Mouse (Mus musculus) heart, embryonic 14.5 days (tissue): ENCODE results near the gene Gins2. TPM values are rescaled to one million over a fixed set of nuclear protein-coding genes. Genes with fewer than 3 reads are reported as not detected.

Experiments used
- ATAC-seq: fragments of 200-750 bp; cut with Nextera tagmentation; 2 replicates; pipeline ENCODE4 v1.8.0; 2017; ENCODE audit warnings: low read depth, moderate TSS enrichment; ENCODE audit not compliant: insufficient number of reproducible peaks, insufficient read depth, low FRiP score
- H3K27ac ChIP-seq, 2 experiments: fragments of 200-500 bp in 1 of 2; fragments of 300-500 bp in 1 of 2; sonication (generic) in 1 of 2; replicated peaks in 1 of 2; 2 replicates each; pipeline ENCODE4 v1.5.1; 2012 to 2014; ENCODE audit warnings: low read depth in 2 of 2, low read length in 2 of 2, control low read depth in 1 of 2, mild to moderate bottlenecking in 1 of 2, mixed read lengths in 1 of 2; ENCODE audit not compliant: control insufficient read depth in 1 of 2, insufficient read depth in 1 of 2
- H3K27me3 ChIP-seq: fragments of 300-500 bp; sonication (generic); 2 replicates; pipeline ENCODE4 v1.6.1; 2014; ENCODE audit warnings: mild to moderate bottlenecking, low read length, control low read depth; ENCODE audit not compliant: control insufficient read depth, insufficient read depth
- H3K36me3 ChIP-seq: fragments of 300-500 bp; sonication (generic); 2 replicates; pipeline ENCODE4 v1.6.1; 2014; ENCODE audit warnings: mild to moderate bottlenecking, control low read depth, low read length, mixed read lengths; ENCODE audit not compliant: control insufficient read depth, insufficient read depth
- H3K4me1 ChIP-seq, 2 experiments: fragments of 200-500 bp in 1 of 2; fragments of 300-500 bp in 1 of 2; sonication (generic) in 1 of 2; 2 replicates each; pipeline ENCODE4 v1.6.1; 2012 to 2014; ENCODE audit warnings: low read length in 2 of 2, control low read depth in 1 of 2, mixed read lengths in 1 of 2; ENCODE audit not compliant: control insufficient read depth in 2 of 2, insufficient read depth in 2 of 2
- H3K4me2 ChIP-seq: fragments of 300-500 bp; sonication (generic); 2 replicates; pipeline ENCODE4 v1.6.1; 2014; ENCODE audit warnings: mild to moderate bottlenecking, low read length
- H3K4me3 ChIP-seq, 2 experiments: fragments of 200-500 bp in 1 of 2; fragments of 300-500 bp in 1 of 2; sonication (generic) in 1 of 2; 2 replicates each; pipeline ENCODE4 v1.5.1; 2012 to 2014; ENCODE audit warnings: low read length in 2 of 2, mild to moderate bottlenecking in 2 of 2, control low read depth in 1 of 2, low read depth in 1 of 2, moderate library complexity in 1 of 2; ENCODE audit not compliant: control insufficient read depth in 1 of 2, insufficient read depth in 1 of 2
- H3K9ac ChIP-seq: fragments of 300-500 bp; sonication (generic); 2 replicates; pipeline ENCODE4 v1.6.1; 2014; ENCODE audit warnings: mild to moderate bottlenecking, low read length
- H3K9me3 ChIP-seq: fragments of 300-500 bp; sonication (generic); 2 replicates; pipeline ENCODE4 v1.6.1; 2016; ENCODE audit warnings: low read length, control low read depth; ENCODE audit not compliant: control insufficient read depth
- WGBS: fragments of 180-500 bp; shearing (Covaris S2); extraction: QIAGEN DNeasy Blood & Tissue Kit; methylation state at CpG from one replicate; pipeline ENCODE4 v1.1.7; 2014; 5-methylcytosine and 5-hydroxymethylcytosine counted together
- polyA plus RNA-seq: library from polyadenylated mRNA; unstranded; fragments of >200 nt; fragmentation: Nextera tagmentation; extraction: Ambion mirVana; gene quantifications from 2 replicates; pipeline ENCODE4 v1.2.1, GENCODE M21; 2014

Gins2 gene
- polyA plus RNA-seq, 1 experiment from 2014 or later: 51.1 TPM

- Histone ChIP-seq H3K4me1 (peaks cover 90 to 99% of the 10 kb centered on the region in 2 experiments), H3K9ac (peak overlapping the region; percentile 51; the same call in 1 of the 2 replicates), H3K27me3 (no peaks in the 10 kb centered on the region), H3K9me3 (no peaks in the 10 kb centered on the region), H3K27ac (peak overlapping the region; percentile 87 to 88), H3K4me3 (no peak overlapping the region), H3K4me2 (peak overlapping the region; percentile 51), H3K36me3 (peaks cover 24% of the 10 kb centered on the region)
- 68% methylated on average over 3 of the region's 3 CpGs for WGBS
- no peak for ATAC-seq
These were observed 37.5 kb downstream of the Gins2 start for GRCm38 (mm10) chr8:120551677-120551980.

- Histone ChIP-seq H3K4me1 (peaks cover 85 to 99% of the 10 kb centered on the region in 2 experiments), H3K9ac (peak overlapping the region; percentile 59)
These were observed 38.0 kb downstream of the Gins2 start for GRCm38 (mm10) chr8:120550937-120551676.

GRCm38 (mm10) chr8:120550430-120550829, 38.7 kb downstream of the Gins2 start:
- Histone ChIP-seq H3K4me1 (peaks cover 82 to 99% of the 10 kb centered on the region in 2 experiments), H3K4me3 (no peak overlapping the region), H3K9me3 (no peaks in the 10 kb centered on the region), H3K4me2 (peak overlapping the region; percentile 51), H3K27me3 (no peaks in the 10 kb centered on the region), H3K27ac (peak overlapping the region; percentile 74 to 88), H3K36me3 (peaks cover 24% of the 10 kb centered on the region), H3K9ac (peak overlapping the region; percentile 59)
- no peak for ATAC-seq
- WGBS: 20% methylated on average over 12 of the region's 12 CpGs

More at GRCm38 (mm10) chr8:120550937-120551676, 38.0 kb downstream of the Gins2 start:
- H3K36me3 ChIP-seq: peaks cover 24% of the 10 kb centered on the region
- no peaks in the 10 kb centered on the region for H3K27me3 ChIP-seq
- H3K4me3 ChIP-seq: no peak overlapping the region
- 41% methylated on average over 11 of the region's 11 CpGs for WGBS
- peak overlapping the region; percentile 51 for H3K4me2 ChIP-seq
- H3K9me3 ChIP-seq: no peaks in the 10 kb centered on the region
- ATAC-seq: peak; percentile 44
- H3K27ac ChIP-seq: peak overlapping the region; percentile 87 to 88

- H3K36me3 ChIP-seq: peaks cover 23% of the 10 kb centered on the region
- H3K9me3 ChIP-seq: no peaks in the 10 kb centered on the region
- peak overlapping the region; percentile 47 to 88 for H3K27ac ChIP-seq
- no peaks in the 10 kb centered on the region for H3K27me3 ChIP-seq
- H3K4me2 ChIP-seq: peak overlapping the region; percentile 51
- peak overlapping the region; percentile 59 for H3K9ac ChIP-seq
- peaks cover 77 to 94% of the 10 kb centered on the region in 2 experiments for H3K4me1 ChIP-seq
- no peak overlapping the region for H3K4me3 ChIP-seq
- WGBS: 40% methylated on average over 11 of the region's 11 CpGs
- ATAC-seq: no peak
These were observed 39.2 kb downstream of the Gins2 start for GRCm38 (mm10) chr8:120549922-120550321.

GRCm38 (mm10) chr8:120549321-120549921, 39.7 kb downstream of the Gins2 start:
- ATAC-seq: no peak
- Histone ChIP-seq H3K9me3 (no peaks in the 10 kb centered on the region), H3K9ac (peak overlapping the region; percentile 59; the same call in 1 of the 2 replicates), H3K27me3 (no peaks in the 10 kb centered on the region), H3K4me3 (no peak overlapping the region), H3K36me3 (peaks cover 18% of the 10 kb centered on the region), H3K27ac (peak overlapping the region; percentile 41 to 88), H3K4me2 (peak overlapping the region; percentile 51), H3K4me1 (peaks cover 72 to 92% of the 10 kb centered on the region in 2 experiments)
- 23% methylated on average over 25 of the region's 25 CpGs for WGBS

- no peak overlapping the region for H3K4me3 ChIP-seq
- 32% methylated on average over 16 of the region's 16 CpGs for WGBS
- no peaks in the 10 kb centered on the region for H3K27me3 ChIP-seq
- peaks cover 69 to 91% of the 10 kb centered on the region in 2 experiments for H3K4me1 ChIP-seq
- ATAC-seq: no peak
- peak overlapping the region; percentile 34 to 88 for H3K27ac ChIP-seq
- peaks cover 9% of the 10 kb centered on the region for H3K36me3 ChIP-seq
- peak overlapping the region; percentile 38 for H3K4me2 ChIP-seq
- H3K9me3 ChIP-seq: no peaks in the 10 kb centered on the region
- H3K9ac ChIP-seq: peak overlapping the region; percentile 52
These were observed 40.8 kb downstream of the Gins2 start for GRCm38 (mm10) chr8:120548313-120548761.

GRCm38 (mm10) chr8:120547562-120547961, 41.5 kb downstream of the Gins2 start:
- H3K9me3 ChIP-seq: no peaks in the 10 kb centered on the region
- ATAC-seq: no peak
- peaks cover 71 to 92% of the 10 kb centered on the region in 2 experiments for H3K4me1 ChIP-seq
- H3K4me2 ChIP-seq: no peak overlapping the region
- H3K36me3 ChIP-seq: 0 out of 2 replicates have a peak, but pooled peaks cover 1% of the 10 kb centered on the region
- H3K9ac ChIP-seq: peak overlapping the region; percentile 52
- peak overlapping the region in 1 of 2 experiments; percentile 88; a peak in 1 of 4 replicates for H3K27ac ChIP-seq
- no peak overlapping the region for H3K4me3 ChIP-seq
- WGBS: 61% methylated on average over 9 of the region's 9 CpGs
- no peaks in the 10 kb centered on the region for H3K27me3 ChIP-seq
